14 mouse cellular contexts compared by ENCODE assay signal in genomic region chr8:116633470-116634150, GRCm38 (mm10).
DNase-seq lines count a peak whose midpoint lies in the region; ATAC-seq and TF ChIP-seq lines count a peak whose summit lies in the region.
"Had no signal": no experiment of that assay in that cellular context is flagged by ENCODE, and none has a peak within 500 bp of the region (broad histone marks: within the 10 kb centered on the region; RNA-seq: fewer than 3 reads in every experiment).

No protein-coding gene starts in this region.

- no peak overlapping the region for H3K4me3 ChIP-seq in cerebellum, adult 2 months (replicated peaks; ENCODE audit: insufficient read depth, low read depth, low read length)
- H3K4me3 ChIP-seq: embryonic facial prominence, embryonic 15.5 days; layer of hippocampus, adult 2 months; midbrain, embryonic 10.5 days had no signal

- no peak for TF ChIP-seq POLR2A in cerebellum, adult 2 months (IDR thresholded peaks at IDR 0.05; ENCODE audit: borderline replicate concordance, insufficient read depth, low read length)

- TF ChIP-seq CTCF in cerebellum, adult 2 months (IDR thresholded peaks at IDR 0.05; ENCODE audit: borderline replicate concordance, insufficient read depth, low read depth, low read length): no peak

- DNase-seq in lung, postnatal 25 days (ENCODE audit: low spot score): peak; percentile 18
- no peak for DNase-seq in lung, postnatal 4 days
- DNase-seq in cerebellum, adult 2 months: peak; percentile 80 to 86
- DNase-seq in gastrocnemius, postnatal 10 days: no peak
- no peak for DNase-seq in frontal cortex, postnatal 10 days (ENCODE audit: low spot score in 2 of 2)
- DNase-seq: adrenal gland, postnatal 10 days; lung, adult 18-20 months had no signal

- 31% methylated on average over 10 of the region's 10 CpGs for WGBS in cerebellum, adult 2 months

- no peaks in the 10 kb centered on the region for H3K27me3 ChIP-seq in cerebellum, adult 2 months (ENCODE audit: control insufficient read depth, insufficient read depth, low read length)
- H3K27me3 ChIP-seq: embryonic facial prominence, embryonic 15.5 days had no signal

- H3K27ac ChIP-seq in cerebellum, adult 2 months (ENCODE audit: insufficient read depth, low read length): no peak overlapping the region
- H3K27ac ChIP-seq: embryonic facial prominence, embryonic 15.5 days; layer of hippocampus, adult 2 months; midbrain, embryonic 10.5 days had no signal

- ATAC-seq in megakaryocyte, adult 5-6 weeks (ENCODE audit: poor library complexity, severe bottlenecking): peak; percentile 41
- no peak for ATAC-seq in megakaryocyte-erythroid progenitor cell, adult 5-6 weeks (replicated peaks; ENCODE audit: low FRiP score, low TSS enrichment, poor library complexity, severe bottlenecking)
- ATAC-seq: forebrain, embryonic 14.5 days; hindbrain, embryonic 16.5 days had no signal

- H3K4me1 ChIP-seq in cerebellum, adult 2 months (ENCODE audit: control insufficient read depth, insufficient read depth, low read length): peaks cover 29% of the 10 kb centered on the region
- H3K4me1 ChIP-seq: embryonic facial prominence, embryonic 15.5 days; midbrain, embryonic 10.5 days had no signal

Comparison
In these comparisons a context has a peak if more than half of its experiments do, and no peak if none do; other contexts are left out.
1. DNase-seq: peak in lung, postnatal 25 days (single experiment) and cerebellum, adult 2 months (2 of 2); none in lung, postnatal 4 days (0 of 2), gastrocnemius, postnatal 10 days (single experiment) and frontal cortex, postnatal 10 days (0 of 2).